Mouse (Mus musculus) midbrain, embryonic 15.5 days (tissue): ENCODE data around the gene Senp3. TPM values are rescaled to one million over a fixed set of nuclear protein-coding genes. Genes with fewer than 3 reads are reported as not detected.

Experiments used
- ATAC-seq: fragments of 200-750 bp; cut with Nextera tagmentation; replicated peaks from 2 replicates; pipeline ENCODE4 v1.8.0; 2017; ENCODE audit warnings: moderate TSS enrichment
- H3K27ac ChIP-seq: fragments of 300-500 bp; sonication (generic); 2 replicates; pipeline ENCODE4 v1.5.1; 2015; ENCODE audit warnings: mild to moderate bottlenecking, inconsistent platforms
- H3K27me3 ChIP-seq: fragments of 300-500 bp; sonication (generic); replicated peaks from 2 replicates; pipeline ENCODE4 v1.6.1; 2015; ENCODE audit warnings: inconsistent platforms
- H3K36me3 ChIP-seq: fragments of 300-500 bp; sonication (generic); replicated peaks from 2 replicates; pipeline ENCODE4 v1.6.1; 2015; ENCODE audit warnings: inconsistent platforms
- H3K4me1 ChIP-seq: fragments of 300-500 bp; sonication (generic); 2 replicates; pipeline ENCODE4 v1.6.1; 2015; ENCODE audit warnings: inconsistent platforms
- H3K4me2 ChIP-seq: fragments of 300-500 bp; sonication (generic); 2 replicates; pipeline ENCODE4 v1.6.1; 2015; ENCODE audit warnings: inconsistent platforms, mild to moderate bottlenecking, moderate library complexity
- H3K4me3 ChIP-seq: fragments of 300-500 bp; sonication (generic); 2 replicates; pipeline ENCODE4 v1.5.1; 2015; ENCODE audit warnings: mild to moderate bottlenecking, inconsistent platforms
- H3K9ac ChIP-seq: fragments of 300-500 bp; sonication (generic); 2 replicates; pipeline ENCODE4 v1.6.1; 2015; ENCODE audit warnings: mild to moderate bottlenecking, inconsistent platforms
- H3K9me3 ChIP-seq: fragments of 300-500 bp; sonication (generic); 2 replicates; pipeline ENCODE4 v1.6.1; 2016; ENCODE audit warnings: inconsistent platforms
- WGBS: fragments of 180-500 bp; shearing (Covaris S2); methylation state at CpG from one replicate; pipeline ENCODE4 v1.1.7; 2015; ENCODE audit warnings: mixed read lengths; 5-methylcytosine and 5-hydroxymethylcytosine counted together
- polyA plus RNA-seq: library from polyadenylated mRNA; unstranded; fragments of >200 nt; fragmentation: Nextera tagmentation; extraction: Ambion mirVana; gene quantifications from 2 replicates; pipeline ENCODE4 v1.2.1, GENCODE M21; 2015

Senp3 gene
- polyA plus RNA-seq, 1 experiment from 2014 or later: 116 TPM

DNA sequence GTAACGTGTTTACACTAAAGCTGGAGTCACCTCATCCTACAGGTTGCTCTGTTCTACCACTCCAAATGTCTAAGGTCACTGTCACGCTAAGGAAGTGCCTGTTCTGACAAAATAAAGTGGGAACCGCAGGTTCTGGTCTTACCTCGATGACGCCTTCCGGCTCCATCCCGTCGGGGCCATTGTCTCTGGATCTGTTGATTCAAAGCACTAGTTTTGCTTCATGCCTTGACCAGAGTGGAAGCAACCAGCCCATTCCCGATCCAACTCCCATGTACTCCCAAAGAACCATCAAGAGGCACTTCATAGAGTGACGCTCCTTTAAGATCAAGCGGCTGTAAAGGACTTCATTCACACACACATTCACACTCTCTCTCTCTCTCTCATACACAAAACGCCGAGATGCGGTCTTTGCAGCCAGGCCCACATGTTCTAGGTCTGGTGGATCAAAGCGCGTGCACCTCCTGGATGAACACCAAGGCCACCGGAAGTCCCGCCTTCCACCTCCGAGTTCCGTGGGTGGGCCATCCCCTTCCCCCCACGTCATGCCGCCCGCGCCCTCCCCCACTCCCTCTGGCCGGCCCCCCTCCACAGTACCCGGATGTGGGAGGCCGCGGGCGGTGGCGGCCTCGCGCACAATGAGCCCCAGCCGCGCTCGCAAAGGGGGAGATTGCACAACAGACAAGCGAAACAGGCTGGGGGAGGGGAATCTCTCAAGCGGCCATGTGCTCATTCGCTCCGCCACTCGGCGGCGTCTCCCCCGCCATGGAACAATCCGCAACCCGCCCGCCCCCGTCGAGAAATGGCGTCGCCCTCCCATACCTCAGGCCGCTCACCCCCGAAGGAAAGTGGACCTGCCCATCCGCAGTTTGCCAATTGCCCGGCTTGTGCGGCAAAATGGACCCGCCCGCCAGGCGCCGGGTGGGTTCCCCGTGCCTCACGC, 10.8 kb downstream of the Senp3 start:
- ATAC-seq: peak; percentile 70
- Histone ChIP-seq H3K4me3 (peak overlapping the region; percentile 100), H3K4me1 (peaks cover 34% of the 10 kb centered on the region), H3K27ac (peak overlapping the region; percentile 98), H3K9me3 (no peaks in the 10 kb centered on the region), H3K9ac (peak overlapping the region; percentile 99), H3K4me2 (peak overlapping the region; percentile 94), H3K27me3 (no peaks in the 10 kb centered on the region), H3K36me3 (peaks cover 48% of the 10 kb centered on the region)
- WGBS: 1% methylated on average over 58 of the region's 61 CpGs

DNA sequence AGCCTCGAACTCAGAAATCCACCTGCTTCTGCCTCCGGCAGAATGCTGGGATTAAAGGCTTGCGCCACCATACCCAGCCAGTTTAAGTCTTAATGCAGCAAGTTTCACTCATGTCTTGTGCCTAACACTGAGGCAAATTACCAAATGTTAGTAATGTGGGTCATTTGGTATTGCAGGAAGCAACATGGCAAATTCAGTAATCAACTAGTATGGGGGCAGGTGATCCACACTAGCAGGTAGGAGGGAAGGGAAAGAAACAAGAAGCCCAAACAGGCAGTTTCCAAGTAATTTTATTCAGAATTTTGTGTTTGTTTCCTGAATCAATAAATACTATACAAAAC, 15.2 kb downstream of the Senp3 start:
- H3K9ac ChIP-seq: no peak overlapping the region
- no peak for ATAC-seq
- no peaks in the 10 kb centered on the region for H3K9me3 ChIP-seq
- H3K36me3 ChIP-seq: peaks cover 50% of the 10 kb centered on the region
- no peak overlapping the region for H3K4me3 ChIP-seq
- no peak overlapping the region for H3K27ac ChIP-seq
- 91% methylated on average over 3 of the region's 3 CpGs for WGBS
- H3K4me1 ChIP-seq: peaks cover 38% of the 10 kb centered on the region
- H3K4me2 ChIP-seq: no peak overlapping the region
- H3K27me3 ChIP-seq: no peaks in the 10 kb centered on the region

DNA sequence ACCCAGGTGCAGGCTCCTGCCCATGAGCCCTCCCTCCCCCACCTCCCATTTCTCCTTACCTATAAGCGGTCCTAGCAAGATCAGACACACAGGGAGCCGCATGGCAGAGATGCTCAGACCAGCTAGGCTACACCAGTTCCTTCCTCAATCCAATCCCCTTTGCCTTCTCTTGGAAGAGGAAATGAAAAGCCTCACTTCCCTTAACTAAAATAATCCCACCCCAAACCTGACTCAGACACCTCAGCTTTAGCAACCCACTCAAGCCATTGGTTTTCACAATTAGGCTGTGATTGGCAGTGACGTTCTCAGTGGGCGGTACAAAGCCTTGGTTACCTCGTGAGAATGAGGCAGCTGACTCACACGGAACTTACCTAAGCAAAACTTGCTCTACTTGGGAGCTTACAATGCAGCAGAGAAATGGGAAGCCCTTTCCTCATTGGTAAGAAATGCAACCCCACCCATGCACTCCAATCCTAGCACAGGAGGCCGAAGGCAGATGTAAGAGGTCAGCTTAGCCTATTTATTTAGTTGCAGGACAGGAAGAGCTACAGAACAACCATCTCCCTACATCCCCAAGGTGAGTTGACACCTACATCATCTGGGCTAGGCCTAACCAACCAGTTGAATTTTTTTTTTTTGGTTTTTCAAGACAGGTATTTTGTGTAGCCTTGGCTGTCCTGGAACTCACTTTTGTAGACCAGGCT, 15.8 kb downstream of the Senp3 start, which contains the start of gene Cd68:
Gene Cd68 (minus strand): TSS at position 193 of the 704 bp plus-strand sequence.
- no peak within 1 kb of the TSS for H3K9ac ChIP-seq
- H3K36me3 ChIP-seq: peaks cover 50% of the 10 kb centered on the region
- H3K4me3 ChIP-seq: no peak within 1 kb of the TSS
- peak within 1 kb of the TSS; percentile 17; the same call in 1 of the 2 replicates for H3K27ac ChIP-seq
- no peak within 1 kb of the TSS for H3K4me2 ChIP-seq
- no peak for ATAC-seq
- WGBS: 32% methylated on average over 7 of the region's 7 CpGs
- no peaks in the 10 kb centered on the region for H3K9me3 ChIP-seq
- peaks cover 43% of the 10 kb centered on the region for H3K4me1 ChIP-seq
- H3K27me3 ChIP-seq: no peaks in the 10 kb centered on the region

DNA sequence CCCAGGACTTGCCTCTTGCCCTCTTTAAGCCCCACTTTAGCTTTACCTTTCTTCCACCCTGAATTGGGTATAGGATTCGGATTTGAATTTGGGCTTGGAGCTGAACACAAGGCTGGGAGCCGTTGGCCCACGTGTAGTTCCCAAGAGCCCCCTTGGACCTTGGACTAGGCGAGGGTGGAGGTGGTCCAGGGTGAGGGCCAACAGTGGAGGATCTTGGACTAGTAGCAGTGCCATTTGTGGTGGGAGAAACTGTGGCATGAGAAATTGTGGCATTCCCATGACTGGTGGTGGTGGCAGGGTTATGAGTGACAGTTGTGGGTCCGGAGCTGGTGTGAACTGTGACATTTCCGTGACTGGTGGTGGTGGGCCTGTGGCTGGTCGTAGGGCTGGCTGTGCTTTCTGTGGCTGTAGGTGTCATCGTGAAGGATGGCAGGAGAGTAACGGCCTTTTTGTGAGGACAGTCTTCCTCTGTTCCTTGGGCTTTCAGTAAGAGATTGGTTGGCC, 16.4 kb downstream of the Senp3 start:
- ATAC-seq: no peak

DNA sequence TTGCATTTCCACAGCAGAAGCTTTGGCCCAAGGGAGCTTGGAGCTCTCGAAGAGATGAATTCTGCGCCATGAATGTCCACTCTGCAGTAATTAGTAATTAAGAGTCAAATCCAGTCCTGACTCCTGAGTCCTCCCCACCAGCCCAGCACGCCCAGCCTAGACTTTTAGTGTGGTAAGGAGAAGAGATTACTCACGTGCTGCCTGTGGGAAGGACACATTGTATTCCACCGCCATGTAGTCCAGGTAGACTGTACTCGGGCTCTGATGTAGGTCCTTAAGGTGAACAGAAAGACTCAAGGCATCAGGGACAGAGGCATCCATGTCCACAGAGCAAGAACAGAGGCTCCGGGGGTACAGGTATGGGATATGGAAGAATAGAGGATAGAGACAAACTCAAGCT, 17.0 kb downstream of the Senp3 start:
- Histone ChIP-seq H3K27ac (no peak overlapping the region), H3K4me3 (no peak overlapping the region), H3K4me2 (no peak overlapping the region), H3K9me3 (no peaks in the 10 kb centered on the region), H3K27me3 (no peaks in the 10 kb centered on the region), H3K9ac (no peak overlapping the region), H3K36me3 (peaks cover 49% of the 10 kb centered on the region), H3K4me1 (peaks cover 41% of the 10 kb centered on the region)
- no peak for ATAC-seq
- WGBS: 93% methylated on average over 7 of the region's 7 CpGs

More for the DNA sequence above, 16.4 kb downstream of the Senp3 start:
- no peak overlapping the region for H3K4me2 ChIP-seq
- no peaks in the 10 kb centered on the region for H3K9me3 ChIP-seq
- peaks cover 50% of the 10 kb centered on the region for H3K36me3 ChIP-seq
- H3K4me3 ChIP-seq: no peak overlapping the region
- no peak overlapping the region for H3K9ac ChIP-seq
- 83% methylated on average over 9 of the region's 9 CpGs for WGBS
- H3K27me3 ChIP-seq: no peaks in the 10 kb centered on the region
- 0 out of 2 replicates have a peak overlapping the region, but pooled peaks have one; percentile 17 for H3K27ac ChIP-seq
- H3K4me1 ChIP-seq: peaks cover 43% of the 10 kb centered on the region

DNA sequence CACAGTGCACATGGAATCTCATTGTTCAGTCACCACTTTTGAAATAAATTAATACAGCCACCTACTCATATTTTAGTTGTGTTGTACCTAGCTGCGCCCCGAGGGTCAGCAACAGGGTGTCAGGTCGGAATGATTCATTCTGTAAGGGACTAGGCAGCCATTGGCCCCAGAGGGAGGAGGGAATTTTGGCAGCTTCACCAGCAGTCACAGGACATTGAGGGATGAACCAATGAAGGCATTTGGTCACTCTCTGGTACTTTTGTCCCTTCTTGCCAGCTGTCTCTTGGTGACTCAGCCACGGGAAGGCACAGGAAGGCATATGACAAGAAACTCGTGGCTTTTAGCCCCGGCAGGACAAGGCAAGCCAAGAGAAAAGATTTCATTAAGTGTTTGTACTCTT, 18.1 kb downstream of the Senp3 start:
- WGBS: 89% methylated on average over 6 of the region's 6 CpGs
- peaks cover 43% of the 10 kb centered on the region for H3K36me3 ChIP-seq

DNA sequence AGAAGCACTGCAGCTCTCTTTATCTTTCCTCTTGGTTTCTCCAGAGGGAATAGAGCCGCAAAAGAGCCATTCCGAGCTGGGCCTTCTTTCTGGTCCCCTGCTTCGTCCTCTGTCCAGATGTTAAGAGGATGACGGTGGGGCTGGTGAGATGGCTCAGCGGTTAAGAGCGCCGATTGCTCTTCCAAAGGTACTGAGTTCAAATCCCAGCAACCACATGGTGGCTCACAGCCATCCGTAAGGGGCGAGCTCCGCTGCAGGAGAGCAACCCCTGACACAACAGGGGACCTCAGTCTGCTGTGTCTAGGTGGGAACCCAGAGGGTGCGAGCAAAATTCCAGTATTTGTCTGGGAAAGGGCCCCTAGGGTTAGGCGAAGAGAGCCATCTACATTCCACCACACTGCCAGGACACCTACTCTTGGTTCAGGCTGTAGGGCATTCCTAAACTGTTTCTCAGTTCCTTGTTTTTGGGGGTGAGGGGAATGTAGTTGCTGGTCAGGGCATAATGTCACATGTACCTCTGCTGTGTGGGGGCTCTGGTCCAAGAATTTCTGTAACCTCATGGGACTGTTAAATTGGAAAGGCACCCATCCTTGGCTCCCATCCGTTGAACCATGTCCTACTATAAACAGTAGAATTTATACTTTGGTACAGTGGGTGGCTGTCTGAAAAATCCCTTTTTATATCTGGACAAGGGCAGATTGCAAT, 18.8 kb downstream of the Senp3 start:
- Histone ChIP-seq H3K27ac (peak overlapping the region; percentile 97), H3K9me3 (no peaks in the 10 kb centered on the region), H3K27me3 (no peaks in the 10 kb centered on the region), H3K4me2 (peak overlapping the region; percentile 61), H3K4me3 (peak overlapping the region; percentile 67), H3K36me3 (peaks cover 37% of the 10 kb centered on the region), H3K9ac (peak overlapping the region; percentile 48), H3K4me1 (peaks cover 28% of the 10 kb centered on the region)
- ATAC-seq: peak; percentile 41
- WGBS: 70% methylated on average over 13 of the region's 13 CpGs

More for the DNA sequence above, 18.1 kb downstream of the Senp3 start:
- Histone ChIP-seq H3K9ac (no peak overlapping the region), H3K4me2 (no peak overlapping the region), H3K4me3 (no peak overlapping the region), H3K4me1 (peaks cover 32% of the 10 kb centered on the region), H3K27ac (peak overlapping the region; percentile 97), H3K27me3 (no peaks in the 10 kb centered on the region), H3K9me3 (no peaks in the 10 kb centered on the region)
- ATAC-seq: no peak

DNA sequence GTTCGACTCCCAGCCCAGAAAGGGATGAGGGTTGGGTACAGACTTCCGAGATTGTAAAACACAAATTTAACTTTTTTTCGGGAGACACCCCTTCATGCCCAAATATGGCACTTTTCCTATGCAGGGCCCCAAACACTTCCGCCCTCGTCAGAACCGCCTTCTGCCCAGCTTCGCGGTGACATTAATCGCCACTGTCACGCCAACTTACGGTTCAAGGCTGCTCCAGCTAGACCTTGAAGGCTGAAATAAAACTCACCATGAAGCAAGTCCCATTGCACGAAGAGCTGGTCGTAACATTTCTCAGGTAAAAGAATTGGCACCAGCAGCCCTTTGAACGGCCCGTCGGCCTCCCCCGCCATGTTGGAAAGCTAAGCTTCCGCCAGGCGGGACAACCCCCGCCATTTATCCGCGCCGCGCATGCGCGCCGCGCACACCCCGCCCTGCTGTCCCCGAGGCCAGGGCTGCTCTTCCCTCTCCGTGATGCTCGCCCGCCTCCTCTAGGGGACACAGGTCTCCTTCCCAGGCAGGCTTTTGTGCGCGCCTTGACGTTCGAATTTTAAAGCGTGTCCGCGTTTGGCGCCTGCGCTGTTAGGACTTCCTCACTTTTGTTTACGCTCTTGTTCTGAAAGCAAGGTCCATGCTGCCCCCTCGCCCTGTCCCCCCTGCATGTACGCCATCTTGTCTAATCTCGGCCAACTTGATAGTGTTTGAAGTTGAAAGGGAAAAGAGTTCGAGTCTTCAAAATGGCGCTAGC, 19.5 kb downstream of the Senp3 start, which contains the start of gene Mpdu1:
Gene Mpdu1 (minus strand): TSS at position 430 of the 754 bp plus-strand sequence.
- Histone ChIP-seq H3K27ac (peak within 1 kb of the TSS; percentile 97), H3K4me2 (peak within 1 kb of the TSS; percentile 61), H3K4me3 (peak within 1 kb of the TSS; percentile 67), H3K27me3 (no peaks in the 10 kb centered on the region), H3K4me1 (peaks cover 28% of the 10 kb centered on the region), H3K9ac (peak within 1 kb of the TSS; percentile 69), H3K36me3 (peaks cover 38% of the 10 kb centered on the region), H3K9me3 (no peaks in the 10 kb centered on the region)
- under 1% methylated on average over 48 of the region's 48 CpGs for WGBS
- peak; percentile 95 for ATAC-seq

DNA sequence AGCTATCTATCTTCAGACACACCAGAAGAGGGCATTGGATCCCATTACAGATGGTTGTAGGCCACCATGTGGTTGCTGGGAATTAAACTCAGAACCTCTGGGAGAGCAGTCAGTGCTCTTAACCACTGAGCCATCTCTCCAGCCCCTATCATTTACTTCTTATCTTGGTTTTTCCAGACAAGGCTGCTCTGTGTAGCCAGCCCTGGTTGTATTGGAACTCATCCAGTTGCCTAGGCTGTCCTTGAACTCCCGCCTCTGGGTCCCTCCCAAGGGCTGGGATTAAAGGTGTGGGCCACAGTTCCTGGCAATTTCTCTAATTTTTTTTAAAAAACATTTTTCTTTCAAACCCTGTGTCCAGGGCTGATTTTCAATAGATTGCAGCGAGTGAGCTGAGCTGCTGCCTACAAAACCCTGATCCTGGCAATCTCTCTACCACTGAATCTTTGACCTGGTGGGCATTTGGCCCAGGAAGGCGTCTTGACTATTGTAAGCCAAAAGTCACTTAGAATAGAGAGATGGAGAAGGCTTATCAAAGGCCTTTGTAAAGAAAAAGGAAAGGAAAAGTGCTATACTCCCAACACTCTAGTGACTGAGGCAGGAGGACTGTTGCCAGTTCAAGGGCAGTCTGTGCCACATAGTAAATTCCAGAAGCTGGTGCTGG, 20.5 kb downstream of the Senp3 start:
- Histone ChIP-seq H3K4me2 (peak overlapping the region; percentile 61), H3K9ac (peak overlapping the region; percentile 69), H3K27me3 (no peaks in the 10 kb centered on the region), H3K4me3 (peak overlapping the region; percentile 67), H3K36me3 (peaks cover 42% of the 10 kb centered on the region), H3K27ac (peak overlapping the region; percentile 97), H3K9me3 (no peaks in the 10 kb centered on the region), H3K4me1 (peaks cover 31% of the 10 kb centered on the region)
- 76% methylated on average over 3 of the region's 3 CpGs for WGBS
- ATAC-seq: no peak

DNA sequence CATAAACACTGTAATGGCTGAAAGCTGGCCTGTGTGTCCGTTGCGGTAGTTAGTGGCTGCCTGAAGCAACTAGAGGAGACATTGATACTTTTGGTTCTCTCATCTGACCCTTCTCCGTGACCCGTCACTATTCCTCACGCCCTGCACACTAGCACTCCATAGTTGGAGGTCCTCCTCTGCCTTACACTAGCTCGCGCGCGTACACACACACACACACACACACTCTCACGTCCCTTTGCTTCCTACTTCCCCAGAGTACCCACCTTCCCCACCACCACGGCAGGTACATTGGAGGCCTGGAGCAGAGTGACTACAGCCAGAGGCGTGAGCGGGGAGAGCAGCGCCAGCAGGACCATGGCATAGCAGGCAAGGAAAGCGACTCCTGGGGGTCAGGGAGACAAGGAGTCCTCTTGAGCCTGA, 24.4 kb downstream of the Senp3 start:
- ATAC-seq: no peak
- H3K4me2 ChIP-seq: no peak overlapping the region
- no peak overlapping the region for H3K27ac ChIP-seq
- H3K4me1 ChIP-seq: peaks cover 26% of the 10 kb centered on the region
- 87% methylated on average over 15 of the region's 15 CpGs for WGBS
- peaks cover 25% of the 10 kb centered on the region for H3K36me3 ChIP-seq
- no peak overlapping the region for H3K4me3 ChIP-seq
- no peaks in the 10 kb centered on the region for H3K27me3 ChIP-seq
- H3K9ac ChIP-seq: no peak overlapping the region
- H3K9me3 ChIP-seq: no peaks in the 10 kb centered on the region
